Comparison of ENCODE assay signal across 29 mouse cellular contexts in genomic region chr1:129324798-129325197, GRCm38 (mm10). TPM values are rescaled to one million over a fixed set of nuclear protein-coding genes. Genes with fewer than 3 reads are reported as not detected.
A peak's percentile ranks its signal among the peaks of the same experiment; 100 is the strongest.
DNase-seq lines count a peak whose midpoint lies in the region; ATAC-seq lines count a peak whose summit lies in the region.
"Had no signal": no experiment of that assay in that cellular context is flagged by ENCODE, and none has a peak within 500 bp of the region (broad histone marks: within the 10 kb centered on the region; RNA-seq: fewer than 3 reads in every experiment).

No protein-coding gene starts in this region.

- 30% methylated on average over 2 of the region's 2 CpGs for WGBS in forebrain, embryonic 15.5 days
- 73% methylated on average over 2 of the region's 2 CpGs for WGBS in forebrain, embryonic 11.5 days
- WGBS in neural tube, embryonic 13.5 days = 80% methylated on average over 2 of the region's 2 CpGs
- WGBS in neural tube, embryonic 15.5 days = 57% methylated on average over 2 of the region's 2 CpGs

- no peak for DNase-seq in forebrain, embryonic 11.5 days (ENCODE audit: low spot score)
- DNase-seq in lung, postnatal 36 days = no peak
- no peak for DNase-seq in natural killer cell, adult 2 months (ENCODE audit: low spot score in 2 of 2)
- DNase-seq: adrenal gland, adult 8-10 months; cerebellum, adult 11 months; cerebellum, adult 9-10 months; cerebellum, postnatal 36 days; heart, postnatal 10 days; kidney, adult 11 months; kidney, postnatal 14 days; right cerebral cortex, postnatal 4 days; thymus, adult 18-20 months; thymus, postnatal 25 days had no signal

- H3K9me3 ChIP-seq in forebrain, embryonic 15.5 days = no peaks in the 10 kb centered on the region
- H3K9me3 ChIP-seq in forebrain, embryonic 11.5 days (ENCODE audit: control insufficient read depth, low read length) = no peaks in the 10 kb centered on the region
- no peaks in the 10 kb centered on the region for H3K9me3 ChIP-seq in neural tube, embryonic 13.5 days
- H3K9me3 ChIP-seq in neural tube, embryonic 15.5 days (replicated peaks) = no peaks in the 10 kb centered on the region
- H3K9me3 ChIP-seq: heart, embryonic 13.5 days; limb, embryonic 13.5 days; lung, embryonic 15.5 days; megakaryocyte, embryonic 14.5 days had no signal

- no peaks in the 10 kb centered on the region for H3K27me3 ChIP-seq in forebrain, embryonic 15.5 days
- H3K27me3 ChIP-seq in forebrain, embryonic 11.5 days (ENCODE audit: control insufficient read depth, insufficient read depth, low read length) = no peaks in the 10 kb centered on the region
- H3K27me3 ChIP-seq in neural tube, embryonic 13.5 days = no peaks in the 10 kb centered on the region
- H3K27me3 ChIP-seq in neural tube, embryonic 15.5 days (replicated peaks) = no peaks in the 10 kb centered on the region
- H3K27me3 ChIP-seq: heart, embryonic 13.5 days; limb, embryonic 13.5 days; lung, embryonic 15.5 days; megakaryocyte, embryonic 14.5 days had no signal

- H3K4me2 ChIP-seq in forebrain, embryonic 15.5 days (replicated peaks) = no peak overlapping the region
- no peak overlapping the region for H3K4me2 ChIP-seq in forebrain, embryonic 11.5 days (ENCODE audit: low read depth, low read length, severe bottlenecking)
- H3K4me2 ChIP-seq in neural tube, embryonic 13.5 days = no peak overlapping the region
- H3K4me2 ChIP-seq in neural tube, embryonic 15.5 days = no peak overlapping the region
- H3K4me2 ChIP-seq: heart, embryonic 13.5 days; hindbrain, embryonic 14.5 days; limb, embryonic 13.5 days; liver, embryonic 11.5 days; lung, embryonic 15.5 days had no signal

- peak; percentile 71 for ATAC-seq in forebrain, embryonic 15.5 days (replicated peaks)
- no peak for ATAC-seq in forebrain, embryonic 11.5 days (replicated peaks; ENCODE audit: low FRiP score)
- no peak for ATAC-seq in neural tube, embryonic 13.5 days (ENCODE audit: low read depth)
- no peak for ATAC-seq in neural tube, embryonic 15.5 days (ENCODE audit: low FRiP score)
- peak; percentile 76 for ATAC-seq in granulocyte monocyte progenitor cell, adult 5-6 weeks (replicated peaks; ENCODE audit: poor library complexity, severe bottlenecking)
- ATAC-seq: activated CD4-positive, CD25-positive, alpha-beta regulatory T cell, adult 4 months; CD4-positive, CD25-positive, alpha-beta regulatory T cell, adult 4 months had no signal

- H3K4me3 ChIP-seq in forebrain, embryonic 15.5 days = no peak overlapping the region
- no peak overlapping the region for H3K4me3 ChIP-seq in forebrain, embryonic 11.5 days (ENCODE audit: low read depth, low read length)
- H3K4me3 ChIP-seq in neural tube, embryonic 13.5 days = no peak overlapping the region
- H3K4me3 ChIP-seq in neural tube, embryonic 15.5 days (replicated peaks) = no peak overlapping the region
- H3K4me3 ChIP-seq: heart, embryonic 13.5 days; left cerebral cortex, adult 2 months; limb, embryonic 13.5 days; lung, embryonic 15.5 days; megakaryocyte, embryonic 14.5 days had no signal

- no peak overlapping the region for H3K9ac ChIP-seq in forebrain, embryonic 15.5 days (replicated peaks)
- no peak overlapping the region for H3K9ac ChIP-seq in forebrain, embryonic 11.5 days (ENCODE audit: low read length)
- H3K9ac ChIP-seq in neural tube, embryonic 13.5 days = no peak overlapping the region
- no peak overlapping the region for H3K9ac ChIP-seq in neural tube, embryonic 15.5 days (replicated peaks)
- H3K9ac ChIP-seq: heart, embryonic 13.5 days; hindbrain, embryonic 14.5 days; limb, embryonic 13.5 days; lung, embryonic 15.5 days had no signal

- H3K36me3 ChIP-seq in forebrain, embryonic 15.5 days = no peaks in the 10 kb centered on the region
- no peaks in the 10 kb centered on the region for H3K36me3 ChIP-seq in forebrain, embryonic 11.5 days (ENCODE audit: control insufficient read depth, insufficient read depth, low read length)
- no peaks in the 10 kb centered on the region for H3K36me3 ChIP-seq in neural tube, embryonic 13.5 days
- no peaks in the 10 kb centered on the region for H3K36me3 ChIP-seq in neural tube, embryonic 15.5 days
- H3K36me3 ChIP-seq: heart, embryonic 13.5 days; limb, embryonic 13.5 days; lung, embryonic 15.5 days had no signal

- H3K27ac ChIP-seq in forebrain, embryonic 15.5 days (replicated peaks) = 0 out of 2 replicates have a peak overlapping the region, but pooled peaks have one; percentile 23
- no peak overlapping the region for H3K27ac ChIP-seq in forebrain, embryonic 11.5 days (ENCODE audit: low read depth, low read length)
- peak overlapping the region; percentile 57; the same call in 1 of the 2 replicates for H3K27ac ChIP-seq in neural tube, embryonic 13.5 days (replicated peaks)
- no peak overlapping the region for H3K27ac ChIP-seq in neural tube, embryonic 15.5 days (replicated peaks)
- H3K27ac ChIP-seq: heart, embryonic 13.5 days; hindbrain, embryonic 14.5 days; left cerebral cortex, adult 2 months; limb, embryonic 13.5 days; lung, embryonic 15.5 days; stomach, postnatal 0 days had no signal

- H3K4me1 ChIP-seq in forebrain, embryonic 15.5 days = peaks cover 11% of the 10 kb centered on the region
- no peaks in the 10 kb centered on the region for H3K4me1 ChIP-seq in forebrain, embryonic 11.5 days (replicated peaks; ENCODE audit: control insufficient read depth, insufficient read depth, low read length)
- H3K4me1 ChIP-seq in neural tube, embryonic 13.5 days (replicated peaks) = peaks cover 11% of the 10 kb centered on the region
- H3K4me1 ChIP-seq in neural tube, embryonic 15.5 days = peaks cover 4% of the 10 kb centered on the region; the same call in 1 of the 2 replicates
- H3K4me1 ChIP-seq: heart, embryonic 13.5 days; limb, embryonic 13.5 days; lung, embryonic 15.5 days; megakaryocyte, embryonic 14.5 days had no signal

RNA-seq across cellular contexts. Expression of gene Thsd7b, which starts 51.7 kb away (rescaled TPM):
- polyA plus RNA-seq in forebrain, embryonic 15.5 days (2015; fragmentation: Nextera tagmentation; extraction: Ambion mirVana) = 6.2 and 7.3 TPM in 2 replicates
- 2.6 and 3.7 TPM in 2 replicates for polyA plus RNA-seq in forebrain, embryonic 11.5 days (2014; fragmentation: Nextera tagmentation; extraction: Ambion mirVana)
- 27.6 and 32.2 TPM in 2 replicates for polyA plus RNA-seq in neural tube, embryonic 13.5 days (2015; fragmentation: Nextera tagmentation; extraction: Ambion mirVana)
- 8.4 and 10.9 TPM in 2 replicates for polyA plus RNA-seq in neural tube, embryonic 15.5 days (2015; fragmentation: Nextera tagmentation; extraction: Ambion mirVana)
- not detected in 2 replicates for total RNA-seq in granulocyte monocyte progenitor cell, adult 5-6 weeks (2014; fragmentation: Nextera tagmentation)
- total RNA-seq in granulocyte monocyte progenitor cell, adult 5-6 weeks (2017) = not detected in 2 replicates
- total RNA-seq: hematopoietic stem cell, adult 5-6 weeks; monocyte, adult 5-6 weeks had no signal

Comparison
In these comparisons a context has a peak if more than half of its experiments do, and no peak if none do; other contexts are left out.
1. ATAC-seq: peak in forebrain, embryonic 15.5 days (single experiment) and granulocyte monocyte progenitor cell, adult 5-6 weeks (single experiment); none in forebrain, embryonic 11.5 days (single experiment), neural tube, embryonic 13.5 days (single experiment) and neural tube, embryonic 15.5 days (single experiment).
2. H3K27ac ChIP-seq: peak in forebrain, embryonic 15.5 days (single experiment) and neural tube, embryonic 13.5 days (single experiment); none in forebrain, embryonic 11.5 days (single experiment) and neural tube, embryonic 15.5 days (single experiment).